Mouse (Mus musculus) MEL (cell line): ENCODE data around the gene Smchd1. TPM values are rescaled to one million over a fixed set of nuclear protein-coding genes. Genes with fewer than 3 reads are reported as not detected.

ENCODE experiments used
- DNase-seq: peaks from one replicate; pipeline ENCODE4 v3.0.0; 2011; ENCODE audit warnings: low read depth, low spot score
- H3K27ac ChIP-seq: 2 replicates; pipeline ENCODE4 v1.5.1; 2012; ENCODE audit warnings: low read depth, mild to moderate bottlenecking, control low read depth, low read length, moderate library complexity; ENCODE audit not compliant: control insufficient read depth
- H3K27me3 ChIP-seq, 2 experiments: fragments of 150-350 bp in 1 of 2; sonication (generic) in 1 of 2; 2 replicates each; pipeline ENCODE4 v1.6.1; 2012; ENCODE audit warnings: low read length in 2 of 2, mild to moderate bottlenecking in 2 of 2, improper control_type of control experiment in 1 of 2, moderate library complexity in 1 of 2; ENCODE audit not compliant: insufficient read depth in 2 of 2, control insufficient read depth in 1 of 2
- H3K36me3 ChIP-seq, 2 experiments: 2 replicates each; pipeline ENCODE4 v1.6.1; 2012 to 2014; ENCODE audit warnings: low read length in 2 of 2, improper control_type of control experiment in 1 of 2, inconsistent platforms in 1 of 2, mild to moderate bottlenecking in 1 of 2; ENCODE audit not compliant: insufficient read depth in 2 of 2, control insufficient read depth in 1 of 2
- H3K4me1 ChIP-seq, 2 experiments: fragments of 150-350 bp in 1 of 2; sonication (generic) in 1 of 2; 2 replicates each; pipeline ENCODE4 v1.6.1; 2012; ENCODE audit warnings: low read length in 2 of 2, improper control_type of control experiment in 1 of 2, mild to moderate bottlenecking in 1 of 2; ENCODE audit not compliant: insufficient read depth in 2 of 2, control insufficient read depth in 1 of 2
- H3K4me3 ChIP-seq, 2 experiments: fragments of 150-350 bp in 1 of 2; sonication (generic) in 1 of 2; 2 replicates each; pipeline ENCODE4 v1.5.1; 2012; ENCODE audit warnings: low read depth in 2 of 2, low read length in 2 of 2, mild to moderate bottlenecking in 2 of 2, moderate library complexity in 2 of 2, control low read depth in 1 of 2, improper control_type of control experiment in 1 of 2; ENCODE audit not compliant: control insufficient read depth in 1 of 2, insufficient read depth in 1 of 2
- H3K79me2 ChIP-seq: 2 replicates; pipeline ENCODE4 v1.6.1; 2012; ENCODE audit warnings: mild to moderate bottlenecking, low read length, moderate library complexity; ENCODE audit not compliant: control insufficient read depth, poor library complexity, insufficient read depth
- H3K9ac ChIP-seq: 2 replicates; pipeline ENCODE4 v1.6.1; 2012; ENCODE audit warnings: low read depth, mild to moderate bottlenecking, control low read depth, low read length, moderate library complexity; ENCODE audit not compliant: control insufficient read depth, poor library complexity, severe bottlenecking
- H3K9me3 ChIP-seq: fragments of 150-350 bp; sonication (generic); replicated peaks from 2 replicates; pipeline ENCODE4 v1.6.1; 2012; ENCODE audit warnings: mild to moderate bottlenecking, low read length, improper control_type of control experiment, moderate library complexity; ENCODE audit not compliant: insufficient read depth
- EP300 ChIP-seq, 2 experiments: IDR thresholded peaks; 2 replicates each; pipeline ENCODE4 v1.6.1; 2011; ENCODE audit warnings: improper control_type of control experiment in 2 of 2, low read length in 2 of 2, low read depth in 1 of 2, mild to moderate bottlenecking in 1 of 2
- ETS1 ChIP-seq: IDR thresholded peaks from 2 replicates; pipeline ENCODE4 v1.6.1; 2012; ENCODE audit warnings: low read depth, mild to moderate bottlenecking, inconsistent platforms, low read length, improper control_type of control experiment, moderate library complexity
- GABPA ChIP-seq: IDR thresholded peaks from 2 replicates; pipeline ENCODE4 v1.6.1; 2012; ENCODE audit warnings: low read depth, mild to moderate bottlenecking, inconsistent platforms, low read length, improper control_type of control experiment, moderate library complexity
- HCFC1 ChIP-seq: IDR thresholded peaks from 2 replicates; pipeline ENCODE4 v1.6.1; 2012; ENCODE audit warnings: low read depth, mild to moderate bottlenecking, inconsistent platforms, low read length, improper control_type of control experiment, moderate library complexity
- KAT2A ChIP-seq: conservative IDR thresholded peaks from 2 replicates; pipeline ENCODE4 v1.6.1; 2012; ENCODE audit warnings: low read depth, low read length, improper control_type of control experiment, inconsistent platforms
- MAFK ChIP-seq: IDR thresholded peaks from 2 replicates; pipeline ENCODE4 v1.6.1; 2011; ENCODE audit warnings: low read depth, mild to moderate bottlenecking, low read length, improper control_type of control experiment, borderline replicate concordance
- MAX ChIP-seq: IDR thresholded peaks from 2 replicates; pipeline ENCODE4 v1.6.1; 2011; ENCODE audit warnings: low read length, improper control_type of control experiment
- MXI1 ChIP-seq: IDR thresholded peaks from 2 replicates; pipeline ENCODE4 v1.6.1; 2011; ENCODE audit warnings: mild to moderate bottlenecking, low read depth, low read length, improper control_type of control experiment
- MYC ChIP-seq: IDR thresholded peaks from 2 replicates; pipeline ENCODE4 v1.6.1; 2011; ENCODE audit warnings: low read depth, mild to moderate bottlenecking, low read length, improper control_type of control experiment, moderate library complexity
- NRF1 ChIP-seq: IDR thresholded peaks from 2 replicates; pipeline ENCODE4 v1.6.1; 2014; ENCODE audit warnings: low read depth, mild to moderate bottlenecking, inconsistent platforms, low read length, improper control_type of control experiment, moderate library complexity; ENCODE audit not compliant: poor library complexity, insufficient read depth, severe bottlenecking
- POLR2AphosphoS2 ChIP-seq: IDR thresholded peaks from 2 replicates; pipeline ENCODE4 v1.6.1; 2011; ENCODE audit warnings: low read length, improper control_type of control experiment
- POLR2AphosphoS5 ChIP-seq: IDR thresholded peaks from 2 replicates; pipeline ENCODE4 v1.6.1; 2012; ENCODE audit warnings: low read depth, borderline replicate concordance, mild to moderate bottlenecking, inconsistent platforms, low read length, moderate library complexity, mixed read lengths
- SIN3A ChIP-seq: IDR thresholded peaks from 2 replicates; pipeline ENCODE4 v1.6.1; 2012; ENCODE audit warnings: low read length, improper control_type of control experiment, inconsistent platforms
- SMC3 ChIP-seq: IDR thresholded peaks from 2 replicates; pipeline ENCODE4 v1.6.1; 2011; ENCODE audit warnings: low read depth, low read length, improper control_type of control experiment
- TAL1 ChIP-seq: IDR thresholded peaks from 2 replicates; pipeline ENCODE4 v1.6.1; 2012; ENCODE audit warnings: mild to moderate bottlenecking, inconsistent platforms, low read length, moderate library complexity, mixed read lengths
- TBP ChIP-seq: IDR thresholded peaks from 2 replicates; pipeline ENCODE4 v1.8.0; 2011; ENCODE audit warnings: low read depth, low read length, improper control_type of control experiment
- TCF12 ChIP-seq: IDR thresholded peaks from 2 replicates; pipeline ENCODE4 v1.6.1; 2014; ENCODE audit warnings: low read depth, mild to moderate bottlenecking, inconsistent platforms, low read length, improper control_type of control experiment, moderate library complexity
- UBTF ChIP-seq: IDR thresholded peaks from 2 replicates; pipeline ENCODE4 v1.6.1; 2012; ENCODE audit warnings: low read depth, mild to moderate bottlenecking, inconsistent platforms, low read length, improper control_type of control experiment, moderate library complexity, borderline replicate concordance; ENCODE audit not compliant: insufficient read depth
- USF2 ChIP-seq, 2 experiments: IDR thresholded peaks; 2 replicates each; pipeline ENCODE4 v1.6.1; 2011 to 2012; ENCODE audit warnings: improper control_type of control experiment in 2 of 2, low read length in 2 of 2, borderline replicate concordance in 1 of 2, inconsistent platforms in 1 of 2, low read depth in 1 of 2, mild to moderate bottlenecking in 1 of 2; ENCODE audit not compliant: insufficient read depth in 1 of 2
- ZC3H11A ChIP-seq: IDR thresholded peaks from 2 replicates; pipeline ENCODE4 v1.6.1; 2012; ENCODE audit warnings: low read depth, mild to moderate bottlenecking, inconsistent platforms, low read length, improper control_type of control experiment
- ZKSCAN1 ChIP-seq: IDR thresholded peaks from 2 replicates; pipeline ENCODE4 v1.6.1; 2012; ENCODE audit warnings: low read depth, mild to moderate bottlenecking, inconsistent platforms, low read length, improper control_type of control experiment, moderate library complexity
- ZMIZ1 ChIP-seq: IDR thresholded peaks from 2 replicates; pipeline ENCODE4 v1.6.1; 2012; ENCODE audit warnings: low read depth, mild to moderate bottlenecking, inconsistent platforms, low read length, improper control_type of control experiment, moderate library complexity
- polyA plus RNA-seq, 2 experiments: library from polyadenylated mRNA; stranded (reverse) in 1 of 2; unstranded in 1 of 2; fragments of >175 nt in 1 of 2; fragments of >200 nt in 1 of 2; gene quantifications; 2 replicates each; pipeline versions ENCODE4 v1.2.1 to v1.2.4; 2012; ENCODE audit warnings: low replicate concordance in 2 of 2, low read depth in 1 of 2; ENCODE audit not compliant: insufficient read length in 2 of 2, insufficient read depth in 1 of 2, missing spikeins in 1 of 2
- total RNA-seq: library from RNA; depleted of rRNA; stranded (reverse); fragments of 300-350 nt; gene quantifications from 2 replicates; pipeline ENCODE4 v1.2.3, GENCODE M21; 2012

Gene Smchd1
- total and polyA plus RNA-seq, 3 experiments: 43.6 to 164 (median 45.7) TPM

- DNase-seq: peak; percentile 49
- peaks cover 0 to 12% of the 10 kb centered on the region in 2 experiments; a peak in 2 of 4 replicates for H3K4me1 ChIP-seq
- H3K27me3 ChIP-seq: no peaks in the 10 kb centered on the region
- H3K4me3 ChIP-seq: no peak overlapping the region
- H3K36me3 ChIP-seq: peaks cover 3 to 10% of the 10 kb centered on the region in 2 experiments
- TF ChIP-seq ETS1: no peak
- no peak for TF ChIP-seq NRF1
- no peak for TF ChIP-seq MXI1
- no peak for TF ChIP-seq TCF12
- TF ChIP-seq HCFC1: no peak
- TF ChIP-seq SMC3: no peak
- no peak for TF ChIP-seq UBTF
- no peak for TF ChIP-seq ZKSCAN1
- no peak for TF ChIP-seq MAFK
- no peak for TF ChIP-seq MAX
- TF ChIP-seq POLR2AphosphoS2: no peak
- no peak for TF ChIP-seq POLR2AphosphoS5
- TF ChIP-seq KAT2A: no peak
- TF ChIP-seq SIN3A: no peak
- no peak for TF ChIP-seq TBP
- no peak for TF ChIP-seq TAL1
- TF ChIP-seq USF2 (IDR thresholded peaks at IDR 0.05; ENCODE audit: borderline replicate concordance in 1 of 2, insufficient read depth in 1 of 2, low read depth in 1 of 2, low read length in 2 of 2): no peak
- TF ChIP-seq ZMIZ1: no peak
- TF ChIP-seq MYC: no peak
- no peak for TF ChIP-seq EP300 (IDR thresholded peaks at IDR 0.05; ENCODE audit: low read depth in 1 of 2, low read length in 2 of 2)
- H3K9ac ChIP-seq: no peak overlapping the region
- no peaks in the 10 kb centered on the region for H3K9me3 ChIP-seq
- H3K79me2 ChIP-seq: no peaks in the 10 kb centered on the region
- H3K27ac ChIP-seq: no peak overlapping the region
These were observed 20.6 kb upstream of the Smchd1 start for GRCm38 (mm10) chr17:71495784-71496183.

GRCm38 (mm10) chr17:71491332-71491686 is 16.2 kb upstream of the Smchd1 start:
- peak overlapping the region; percentile 86 for H3K27ac ChIP-seq

More at GRCm38 (mm10) chr17:71491332-71491686, 16.2 kb upstream of the Smchd1 start:
- no peaks in the 10 kb centered on the region for H3K27me3 ChIP-seq
- peaks cover 3 to 21% of the 10 kb centered on the region in 2 experiments; a peak in 3 of 4 replicates for H3K4me1 ChIP-seq
- peak overlapping the region; percentile 43 to 51 for H3K4me3 ChIP-seq
- peaks cover 0 to 20% of the 10 kb centered on the region in 2 experiments; a peak in 2 of 4 replicates for H3K36me3 ChIP-seq
- H3K9me3 ChIP-seq: no peaks in the 10 kb centered on the region
- H3K9ac ChIP-seq: peak overlapping the region; percentile 68
- H3K79me2 ChIP-seq: no peaks in the 10 kb centered on the region
- TF ChIP-seq GABPA (no peak), ETS1 (no peak), ZC3H11A (no peak)
- no peak for DNase-seq
